Mouse (Mus musculus) heart, postnatal 0 days (tissue): ENCODE results near the gene Pik3cb. TPM values are rescaled to one million over a fixed set of nuclear protein-coding genes. Genes with fewer than 3 reads are reported as not detected.

Experiments used
- ATAC-seq: fragments of 200-750 bp; cut with Nextera tagmentation; 2 replicates; pipeline ENCODE4 v1.8.0; 2017; ENCODE audit warnings: low read depth, moderate number of reproducible peaks, moderate library complexity; ENCODE audit not compliant: insufficient read depth
- DNase-seq: peaks from one replicate; pipeline ENCODE4 v3.0.0-alpha.2; 2016; ENCODE audit warnings: low spot score
- H3K27ac ChIP-seq: fragments of 300-500 bp; sonication (generic); 2 replicates; pipeline ENCODE4 v1.5.1; 2014; ENCODE audit warnings: low read depth, mild to moderate bottlenecking
- H3K27me3 ChIP-seq: fragments of 300-500 bp; sonication (generic); 2 replicates; pipeline ENCODE4 v1.6.1; 2014; ENCODE audit warnings: low read length, mixed read lengths; ENCODE audit not compliant: control insufficient read depth, insufficient read depth
- H3K36me3 ChIP-seq: fragments of 300-500 bp; sonication (generic); replicated peaks from 2 replicates; pipeline ENCODE4 v1.6.1; 2014; ENCODE audit warnings: low read length, mixed read lengths; ENCODE audit not compliant: control insufficient read depth, insufficient read depth
- H3K4me1 ChIP-seq: fragments of 300-500 bp; sonication (generic); 2 replicates; pipeline ENCODE4 v1.6.1; 2014; ENCODE audit warnings: antibody characterized with exemption; ENCODE audit not compliant: control insufficient read depth, insufficient read depth
- H3K4me2 ChIP-seq: fragments of 300-500 bp; sonication (generic); 2 replicates; pipeline ENCODE4 v1.6.1; 2014; ENCODE audit warnings: low read depth, mild to moderate bottlenecking, low read length, moderate library complexity
- H3K4me3 ChIP-seq: fragments of 300-500 bp; sonication (generic); 2 replicates; pipeline ENCODE4 v1.5.1; 2014; ENCODE audit warnings: low read depth, low read length
- H3K9ac ChIP-seq: fragments of 300-500 bp; sonication (generic); replicated peaks from 2 replicates; pipeline ENCODE4 v1.6.1; 2014; ENCODE audit warnings: low read depth, low read length, mixed read lengths
- H3K9me3 ChIP-seq: fragments of 300-500 bp; sonication (generic); replicated peaks from 2 replicates; pipeline ENCODE4 v1.6.1; 2016; ENCODE audit warnings: low read length; ENCODE audit not compliant: control insufficient read depth
- CTCF ChIP-seq: IDR thresholded peaks from 2 replicates; pipeline ENCODE4 v1.5.1; 2016; ENCODE audit warnings: antibody characterized with exemption, control low read depth, low read depth
- EP300 ChIP-seq: IDR thresholded peaks from 2 replicates; pipeline ENCODE4 v1.6.1; 2016; ENCODE audit warnings: antibody characterized with exemption, low read depth
- WGBS: fragments of 180-500 bp; shearing (Covaris S2); extraction: QIAGEN DNeasy Blood & Tissue Kit; methylation state at CpG from one replicate; pipeline ENCODE4 v1.1.7; 2014; 5-methylcytosine and 5-hydroxymethylcytosine counted together
- polyA plus RNA-seq: library from polyadenylated mRNA; unstranded; fragments of >200 nt; fragmentation: Nextera tagmentation; extraction: Ambion mirVana; gene quantifications from 2 replicates; pipeline ENCODE4 v1.2.1, GENCODE M21; 2015
- total RNA-seq: library from RNA; depleted of rRNA; stranded (reverse); fragments of >200 nt; gene quantifications from 2 replicates; pipeline ENCODE4 v1.2.3, GENCODE M21; 2014; ENCODE audit warnings: low replicate concordance

Pik3cb gene
- total and polyA plus RNA-seq, 2 experiments from 2014 or later, result 1.7 to 2.1 TPM

DNA sequence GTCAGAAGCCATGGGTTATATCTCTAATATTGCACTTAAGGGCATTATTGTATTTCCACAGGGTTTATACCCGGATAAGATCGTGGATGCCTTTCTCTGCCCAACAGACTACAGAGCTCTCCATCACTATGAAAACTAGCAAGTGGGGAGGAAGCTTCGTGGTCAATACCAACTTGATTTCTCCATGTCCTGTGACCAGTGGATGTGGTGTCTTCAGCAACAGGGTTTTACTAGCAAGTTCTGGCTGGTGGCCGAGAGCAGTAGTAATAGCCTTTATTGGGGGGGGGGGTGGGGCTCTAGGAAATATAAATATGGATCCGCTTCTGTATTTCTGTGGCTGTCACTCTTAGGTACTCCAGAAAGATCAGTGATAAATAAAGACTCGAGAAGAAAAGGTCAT is 35.4 kb upstream of the Pik3cb start:
- Histone ChIP-seq H3K9me3 (no peaks in the 10 kb centered on the region), H3K9ac (no peak overlapping the region), H3K27ac (no peak overlapping the region), H3K4me1 (no peaks in the 10 kb centered on the region), H3K27me3 (no peaks in the 10 kb centered on the region), H3K36me3 (no peaks in the 10 kb centered on the region), H3K4me2 (no peak overlapping the region), H3K4me3 (no peak overlapping the region)
- TF ChIP-seq CTCF (no peak), EP300 (no peak)
- WGBS, result 74% methylated on average over 6 of the region's 6 CpGs
- DNase-seq (no peak), ATAC-seq (no peak)

DNA sequence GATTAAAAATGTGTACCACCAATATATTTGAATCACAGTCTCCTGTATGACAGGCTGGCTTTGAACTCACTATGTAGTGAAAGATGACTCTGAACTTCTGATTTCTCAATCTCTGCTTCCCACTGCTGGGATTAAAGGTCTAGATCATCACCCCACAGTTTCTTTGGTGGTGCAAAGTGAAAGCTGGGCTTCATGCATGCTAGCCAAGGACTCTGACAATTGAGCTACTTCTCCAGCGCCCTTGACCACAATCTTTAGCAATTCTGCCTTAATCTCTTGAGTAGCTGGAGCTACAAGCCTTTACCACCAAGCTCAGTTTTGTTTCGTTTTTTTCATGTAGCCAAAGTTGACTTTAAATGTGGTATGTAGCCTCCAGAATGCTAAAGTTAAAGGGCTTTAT is 32.4 kb upstream of the Pik3cb start:
- Histone ChIP-seq H3K36me3 (no peaks in the 10 kb centered on the region), H3K4me1 (no peaks in the 10 kb centered on the region), H3K4me2 (no peak overlapping the region), H3K27me3 (no peaks in the 10 kb centered on the region), H3K9ac (no peak overlapping the region), H3K9me3 (no peaks in the 10 kb centered on the region), H3K27ac (no peak overlapping the region), H3K4me3 (no peak overlapping the region)
- ATAC-seq (no peak), DNase-seq (no peak)
- WGBS, result 54% methylated on average over 2 of the region's 2 CpGs
- TF ChIP-seq EP300 (no peak), CTCF (no peak)

DNA sequence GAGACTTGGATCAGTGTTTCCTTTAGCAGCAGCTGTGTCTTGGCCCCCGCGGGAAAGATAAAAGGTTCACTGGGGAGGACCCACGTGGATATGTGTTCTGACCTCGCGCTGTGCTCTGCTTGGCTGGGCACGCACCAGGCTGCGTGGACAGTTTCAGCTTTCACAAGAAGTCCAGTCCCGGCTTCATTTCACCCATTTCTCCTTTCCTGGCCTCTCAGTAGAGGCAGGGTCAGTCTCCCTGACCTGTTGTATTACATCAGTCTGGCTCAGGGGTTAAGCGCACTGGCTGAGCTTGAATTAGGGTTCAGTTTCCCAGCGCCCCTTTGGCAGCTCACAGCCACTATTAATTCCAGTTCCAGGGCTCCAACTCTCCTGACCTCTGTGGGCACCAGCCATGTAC is 30.8 kb upstream of the Pik3cb start:
- H3K27me3 ChIP-seq, result no peaks in the 10 kb centered on the region
- no peak overlapping the region for H3K4me3 ChIP-seq
- TF ChIP-seq CTCF (no peak), EP300 (no peak)
- no peaks in the 10 kb centered on the region for H3K36me3 ChIP-seq
- H3K27ac ChIP-seq, result no peak overlapping the region
- ATAC-seq, result no peak
- no peak overlapping the region for H3K4me2 ChIP-seq
- DNase-seq, result no peak
- H3K9ac ChIP-seq, result no peak overlapping the region
- H3K4me1 ChIP-seq, result no peaks in the 10 kb centered on the region
- 64% methylated on average over 10 of the region's 10 CpGs for WGBS
- H3K9me3 ChIP-seq, result no peaks in the 10 kb centered on the region

DNA sequence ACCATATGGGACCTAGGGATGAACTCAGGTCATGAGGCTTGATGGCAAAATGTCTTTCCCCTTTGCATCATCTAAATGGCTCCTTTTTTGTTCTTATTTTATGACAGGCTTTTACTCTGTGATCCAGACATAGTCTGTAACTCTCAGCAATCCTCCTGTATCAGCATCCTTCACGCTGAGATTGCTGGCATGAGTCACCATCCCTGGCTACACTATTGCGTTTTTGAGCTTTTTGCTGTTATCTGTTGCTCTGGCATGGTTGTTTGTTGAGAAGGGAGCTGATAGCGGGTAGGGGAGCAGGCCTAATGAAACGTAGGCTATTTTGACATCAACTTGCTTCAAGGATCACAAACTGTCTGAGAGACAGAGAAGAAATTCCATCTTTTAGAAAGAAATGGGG is 28.6 kb upstream of the Pik3cb start:
- TF ChIP-seq EP300, result no peak
- no peak for TF ChIP-seq CTCF
- Histone ChIP-seq H3K36me3 (no peaks in the 10 kb centered on the region), H3K4me1 (no peaks in the 10 kb centered on the region), H3K9me3 (no peaks in the 10 kb centered on the region), H3K4me3 (no peak overlapping the region), H3K4me2 (no peak overlapping the region), H3K9ac (no peak overlapping the region), H3K27me3 (no peaks in the 10 kb centered on the region), H3K27ac (no peak overlapping the region)
- ATAC-seq (no peak), DNase-seq (no peak)
- 22% methylated on average over 4 of the region's 4 CpGs for WGBS

DNA sequence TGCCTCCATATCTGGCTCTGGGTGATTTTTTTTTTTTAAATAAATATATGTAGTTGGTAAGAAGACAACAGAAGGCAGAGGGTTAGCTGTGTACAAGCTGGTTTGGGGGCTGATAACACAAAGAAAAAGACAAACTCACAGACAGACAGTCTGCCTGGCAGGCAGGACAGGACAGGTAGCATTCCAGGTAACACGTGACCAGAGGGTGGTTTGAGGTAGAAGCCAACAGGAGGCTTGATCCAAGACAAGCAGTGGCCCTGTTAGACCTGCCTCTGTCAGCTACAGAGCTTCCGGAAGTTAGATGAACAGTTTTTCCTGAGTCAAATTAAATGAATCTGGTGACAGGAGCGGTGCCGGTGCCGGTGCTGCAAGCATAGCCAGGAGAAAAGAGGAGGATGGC is 26.5 kb upstream of the Pik3cb start:
- Histone ChIP-seq H3K9me3 (no peaks in the 10 kb centered on the region), H3K27ac (no peak overlapping the region), H3K36me3 (no peaks in the 10 kb centered on the region), H3K9ac (no peak overlapping the region), H3K27me3 (no peaks in the 10 kb centered on the region), H3K4me1 (no peaks in the 10 kb centered on the region), H3K4me2 (no peak overlapping the region), H3K4me3 (no peak overlapping the region)
- 75% methylated on average over 5 of the region's 5 CpGs for WGBS
- ATAC-seq (no peak), DNase-seq (no peak)
- no peak for TF ChIP-seq CTCF
- no peak for TF ChIP-seq EP300

DNA sequence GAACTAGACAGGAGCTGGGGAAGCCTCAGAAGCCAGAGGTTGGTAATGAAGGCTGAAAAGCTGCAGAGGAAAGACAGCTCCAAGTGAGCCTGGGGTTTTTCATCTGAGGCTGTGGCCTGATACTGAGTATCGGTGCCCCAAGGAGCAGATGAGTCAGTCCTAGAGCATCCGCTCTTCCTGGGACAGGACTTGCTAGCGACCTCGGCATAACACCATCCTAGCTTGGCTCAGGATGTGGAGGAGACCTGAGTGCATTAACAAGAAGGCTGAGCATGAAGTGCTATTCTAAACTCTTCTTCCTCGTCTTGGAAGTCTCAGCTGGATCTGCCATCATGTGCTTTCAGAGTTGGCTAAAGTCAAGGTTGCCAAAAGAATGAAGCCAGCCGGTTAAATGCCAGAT is 25.5 kb upstream of the Pik3cb start:
- Histone ChIP-seq H3K4me2 (no peak overlapping the region), H3K9ac (no peak overlapping the region), H3K4me3 (no peak overlapping the region), H3K9me3 (no peaks in the 10 kb centered on the region), H3K27me3 (no peaks in the 10 kb centered on the region), H3K36me3 (no peaks in the 10 kb centered on the region), H3K27ac (no peak overlapping the region), H3K4me1 (no peaks in the 10 kb centered on the region)
- TF ChIP-seq CTCF (no peak), EP300 (no peak)
- DNase-seq, result no peak
- WGBS, result 49% methylated on average over 6 of the region's 6 CpGs
- no peak for ATAC-seq
